Mouse (Mus musculus) forebrain, embryonic 15.5 days (tissue): ENCODE results near the gene Tom1l2. TPM values are rescaled to one million over a fixed set of nuclear protein-coding genes. Genes with fewer than 3 reads are reported as not detected.

Source experiments
- ATAC-seq: fragments of 200-750 bp; cut with Nextera tagmentation; replicated peaks from 2 replicates; pipeline ENCODE4 v1.8.0; 2017; ENCODE audit warnings: mild to moderate bottlenecking, moderate TSS enrichment, moderate library complexity
- H3K27ac ChIP-seq: fragments of 300-500 bp; sonication (generic); replicated peaks from 2 replicates; pipeline ENCODE4 v1.5.1; 2015; ENCODE audit warnings: mild to moderate bottlenecking, inconsistent platforms
- H3K27me3 ChIP-seq: fragments of 300-500 bp; sonication (generic); 2 replicates; pipeline ENCODE4 v1.6.1; 2015; ENCODE audit warnings: inconsistent platforms
- H3K36me3 ChIP-seq: fragments of 300-500 bp; sonication (generic); 2 replicates; pipeline ENCODE4 v1.6.1; 2015; ENCODE audit warnings: mild to moderate bottlenecking, inconsistent platforms
- H3K4me1 ChIP-seq: fragments of 300-500 bp; sonication (generic); 2 replicates; pipeline ENCODE4 v1.6.1; 2015; ENCODE audit warnings: inconsistent platforms
- H3K4me2 ChIP-seq: fragments of 300-500 bp; sonication (generic); replicated peaks from 2 replicates; pipeline ENCODE4 v1.6.1; 2015; ENCODE audit warnings: mild to moderate bottlenecking, inconsistent platforms
- H3K4me3 ChIP-seq: fragments of 300-500 bp; sonication (generic); 2 replicates; pipeline ENCODE4 v1.5.1; 2015; ENCODE audit warnings: mild to moderate bottlenecking, inconsistent platforms
- H3K9ac ChIP-seq: fragments of 300-500 bp; sonication (generic); replicated peaks from 2 replicates; pipeline ENCODE4 v1.6.1; 2015; ENCODE audit warnings: mild to moderate bottlenecking, inconsistent platforms
- H3K9me3 ChIP-seq: fragments of 300-500 bp; sonication (generic); 2 replicates; pipeline ENCODE4 v1.6.1; 2016; ENCODE audit warnings: inconsistent platforms
- WGBS: fragments of 180-500 bp; shearing (Covaris S2); methylation state at CpG from one replicate; pipeline ENCODE4 v1.1.7; 2015; ENCODE audit warnings: mixed read lengths; 5-methylcytosine and 5-hydroxymethylcytosine counted together
- polyA plus RNA-seq: library from polyadenylated mRNA; unstranded; fragments of >200 nt; fragmentation: Nextera tagmentation; extraction: Ambion mirVana; gene quantifications from 2 replicates; pipeline ENCODE4 v1.2.1, GENCODE M21; 2015

Gene Tom1l2
- polyA plus RNA-seq, 1 experiment from 2014 or later, result 48.7 TPM

DNA sequence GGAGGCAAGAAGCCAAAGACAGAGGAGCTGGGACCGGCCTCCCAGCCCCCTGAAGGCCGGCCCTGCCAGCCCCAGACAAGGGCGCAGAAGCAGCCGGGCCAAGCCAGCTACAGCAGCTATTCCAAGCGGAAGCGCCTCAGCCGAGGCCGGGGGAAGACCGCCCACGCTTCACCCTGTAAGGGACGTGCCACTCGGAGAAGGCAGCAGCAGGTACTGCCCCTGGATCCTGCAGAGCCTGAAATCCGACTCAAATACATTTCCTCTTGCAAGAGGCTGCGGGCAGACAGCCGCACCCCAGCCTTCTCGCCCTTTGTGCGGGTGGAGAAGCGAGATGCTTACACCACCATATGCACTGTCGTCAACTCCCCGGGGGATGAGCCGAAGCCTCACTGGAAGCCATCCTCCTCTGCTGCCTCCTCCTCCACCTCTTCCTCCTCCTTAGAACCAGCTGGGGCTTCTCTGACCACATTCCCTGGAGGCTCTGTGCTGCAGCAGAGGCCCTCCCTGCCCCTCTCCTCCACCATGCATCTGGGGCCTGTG lies 163.1 kb downstream of the Tom1l2 start:
- no peak overlapping the region for H3K4me3 ChIP-seq
- peaks cover 64% of the 10 kb centered on the region for H3K36me3 ChIP-seq
- no peak overlapping the region for H3K9ac ChIP-seq
- ATAC-seq, result no peak
- no peaks in the 10 kb centered on the region for H3K27me3 ChIP-seq
- H3K27ac ChIP-seq, result no peak overlapping the region
- peaks cover 34% of the 10 kb centered on the region for H3K4me1 ChIP-seq
- no peaks in the 10 kb centered on the region for H3K9me3 ChIP-seq
- WGBS, result 80% methylated on average over 21 of the region's 21 CpGs
- H3K4me2 ChIP-seq, result no peak overlapping the region

DNA sequence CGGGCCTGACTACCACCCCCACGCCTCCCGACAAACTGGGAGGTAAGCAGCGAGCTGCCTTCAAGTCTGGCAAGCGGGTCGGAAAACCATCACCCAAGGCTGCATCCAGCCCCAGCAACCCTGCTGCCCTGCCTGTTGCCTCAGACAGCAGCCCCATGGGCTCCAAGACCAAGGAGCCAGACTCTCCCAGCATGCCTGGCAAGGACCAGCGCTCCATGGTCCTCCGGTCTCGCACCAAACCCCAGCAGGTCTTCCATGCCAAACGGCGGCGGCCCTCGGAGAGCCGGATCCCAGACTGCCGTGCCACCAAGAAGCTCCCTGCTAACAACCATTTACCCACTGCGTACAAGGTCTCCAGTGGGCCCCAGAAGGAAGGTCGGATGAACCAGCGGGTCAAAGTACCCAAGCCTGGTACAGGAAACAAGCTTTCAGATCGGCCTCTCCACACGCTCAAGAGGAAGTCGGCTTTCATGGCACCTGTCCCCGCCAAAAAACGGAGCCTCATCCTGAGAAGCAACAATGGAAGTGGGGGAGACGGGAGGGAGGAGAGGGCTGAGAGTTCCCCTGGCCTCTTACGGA lies 164.3 kb downstream of the Tom1l2 start:
- Histone ChIP-seq H3K9me3 (no peaks in the 10 kb centered on the region), H3K4me3 (no peak overlapping the region), H3K4me2 (no peak overlapping the region), H3K27me3 (no peaks in the 10 kb centered on the region), H3K4me1 (peaks cover 40% of the 10 kb centered on the region), H3K9ac (no peak overlapping the region), H3K36me3 (peaks cover 53% of the 10 kb centered on the region), H3K27ac (no peak overlapping the region)
- ATAC-seq, result no peak
- WGBS, result 89% methylated on average over 25 of the region's 25 CpGs

DNA sequence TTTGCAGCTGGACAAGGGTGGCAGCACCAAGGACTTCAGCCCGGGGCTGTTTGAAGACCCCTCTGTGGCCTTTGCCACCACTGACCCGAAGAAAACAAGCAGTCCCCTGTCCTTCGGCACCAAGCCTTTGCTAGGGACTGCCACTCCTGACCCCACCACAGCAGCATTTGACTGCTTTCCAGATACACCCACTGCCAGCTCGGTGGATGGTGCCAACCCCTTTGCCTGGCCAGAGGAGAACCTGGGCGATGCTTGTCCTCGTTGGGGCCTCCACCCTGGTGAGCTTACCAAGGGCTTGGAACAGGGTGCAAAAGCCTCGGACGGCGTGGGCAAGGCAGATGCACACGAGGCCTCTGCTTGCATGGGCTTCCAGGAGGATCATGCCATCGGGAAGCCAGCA lies 165.6 kb downstream of the Tom1l2 start:
- Histone ChIP-seq H3K27ac (no peak overlapping the region), H3K4me1 (peaks cover 49% of the 10 kb centered on the region), H3K4me2 (no peak overlapping the region), H3K4me3 (no peak overlapping the region), H3K9me3 (no peaks in the 10 kb centered on the region), H3K9ac (no peak overlapping the region), H3K27me3 (no peaks in the 10 kb centered on the region), H3K36me3 (peaks cover 51% of the 10 kb centered on the region)
- WGBS, result 85% methylated on average over 11 of the region's 11 CpGs
- ATAC-seq, result no peak

DNA sequence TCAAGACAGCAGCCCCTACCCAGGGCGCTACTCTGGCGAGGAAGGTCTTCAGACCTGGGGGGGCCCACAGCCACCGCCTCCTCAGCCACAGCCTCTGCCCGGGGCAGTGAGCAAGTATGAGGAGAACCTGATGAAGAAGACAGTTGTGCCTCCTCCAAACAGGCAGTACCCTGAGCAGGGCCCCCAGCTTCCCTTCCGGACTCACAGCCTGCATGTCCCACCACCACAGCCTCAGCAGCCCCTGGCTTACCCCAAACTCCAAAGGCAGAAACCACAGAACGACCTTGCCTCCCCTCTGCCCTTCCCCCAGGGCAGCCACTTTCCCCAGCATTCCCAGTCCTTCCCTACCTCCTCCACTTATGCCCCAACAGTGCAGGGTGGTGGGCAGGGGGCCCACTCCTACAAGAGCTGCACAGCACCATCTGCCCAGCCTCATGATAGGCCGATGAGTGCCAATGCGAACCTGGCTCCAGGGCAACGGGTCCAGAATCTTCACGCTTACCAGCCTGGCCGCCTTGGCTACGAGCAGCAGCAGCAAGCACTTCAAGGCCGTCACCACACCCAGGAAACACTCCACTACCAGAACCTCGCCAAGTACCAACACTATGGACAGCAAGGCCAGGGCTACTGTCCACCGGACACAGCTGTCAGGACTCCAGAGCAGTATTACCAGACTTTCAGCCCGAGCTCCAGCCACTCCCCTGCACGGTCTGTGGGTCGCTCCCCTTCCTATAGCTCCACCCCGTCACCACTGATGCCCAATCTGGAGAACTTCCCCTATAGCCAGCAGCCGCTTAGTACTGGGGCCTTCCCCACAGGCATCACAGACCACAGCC lies 167.1 kb downstream of the Tom1l2 start:
- no peaks in the 10 kb centered on the region for H3K27me3 ChIP-seq
- H3K9ac ChIP-seq, result peak overlapping the region; percentile 37; the same call in 1 of the 2 replicates
- H3K36me3 ChIP-seq, result peaks cover 46% of the 10 kb centered on the region
- H3K27ac ChIP-seq, result peak overlapping the region; percentile 83
- ATAC-seq, result peak; percentile 58
- H3K4me3 ChIP-seq, result no peak overlapping the region
- WGBS, result 66% methylated on average over 20 of the region's 20 CpGs
- no peak overlapping the region for H3K4me2 ChIP-seq
- H3K4me1 ChIP-seq, result peaks cover 64% of the 10 kb centered on the region
- no peaks in the 10 kb centered on the region for H3K9me3 ChIP-seq

DNA sequence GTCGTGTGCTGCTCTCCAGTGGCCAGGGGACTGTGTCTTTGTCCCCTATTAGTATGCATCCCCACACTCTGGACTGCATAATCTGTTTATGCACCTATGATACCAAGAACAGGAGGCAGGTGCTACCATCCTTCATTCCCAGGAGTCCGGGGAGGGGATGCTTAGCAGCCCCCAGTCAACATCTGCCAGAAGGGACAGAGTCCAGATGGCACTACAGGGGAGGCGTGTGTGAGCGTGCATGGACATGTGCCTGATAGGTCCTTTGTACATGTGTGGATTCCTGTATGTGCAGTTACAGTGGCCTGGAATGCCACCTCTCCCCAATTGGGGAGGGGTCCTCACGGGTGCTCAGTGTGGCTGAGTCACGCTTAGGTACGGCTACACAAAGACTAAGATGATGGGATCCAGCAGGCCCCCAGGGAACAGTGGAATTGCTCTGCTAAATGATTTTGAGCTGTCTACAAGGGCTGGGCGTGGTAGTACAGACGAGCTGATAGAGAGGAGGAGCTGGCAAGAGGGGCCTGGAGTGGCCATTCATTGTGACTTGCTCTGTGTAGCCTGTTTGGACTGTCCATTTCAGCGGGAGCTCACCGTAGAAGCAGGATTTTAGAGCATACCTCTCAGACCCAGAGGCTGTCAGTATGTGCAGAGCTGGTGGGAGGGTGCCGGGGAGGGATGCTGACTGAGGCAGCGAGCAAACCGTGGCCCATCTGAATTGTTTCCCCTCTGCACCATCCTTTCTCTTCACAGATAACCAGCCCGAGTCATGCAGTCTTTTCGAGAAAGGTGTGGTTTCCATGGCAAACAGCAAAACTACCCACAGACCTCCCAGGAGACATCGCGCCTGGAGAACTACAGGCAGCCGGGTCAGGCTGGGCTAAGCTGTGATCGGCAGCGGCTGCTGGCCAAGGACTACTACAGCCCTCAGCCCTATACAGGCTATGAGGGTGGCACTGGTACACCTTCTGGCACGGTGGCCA lies 168.1 kb downstream of the Tom1l2 start:
- Histone ChIP-seq H3K4me3 (no peak overlapping the region), H3K4me2 (no peak overlapping the region), H3K27ac (peak overlapping the region; percentile 83), H3K9me3 (no peaks in the 10 kb centered on the region), H3K36me3 (peaks cover 36% of the 10 kb centered on the region), H3K4me1 (peaks cover 74% of the 10 kb centered on the region), H3K9ac (peak overlapping the region; percentile 37), H3K27me3 (no peaks in the 10 kb centered on the region)
- 36% methylated on average over 22 of the region's 22 CpGs for WGBS
- 0 out of 2 replicates have a peak, but pooled peaks have one; percentile 6 for ATAC-seq

DNA sequence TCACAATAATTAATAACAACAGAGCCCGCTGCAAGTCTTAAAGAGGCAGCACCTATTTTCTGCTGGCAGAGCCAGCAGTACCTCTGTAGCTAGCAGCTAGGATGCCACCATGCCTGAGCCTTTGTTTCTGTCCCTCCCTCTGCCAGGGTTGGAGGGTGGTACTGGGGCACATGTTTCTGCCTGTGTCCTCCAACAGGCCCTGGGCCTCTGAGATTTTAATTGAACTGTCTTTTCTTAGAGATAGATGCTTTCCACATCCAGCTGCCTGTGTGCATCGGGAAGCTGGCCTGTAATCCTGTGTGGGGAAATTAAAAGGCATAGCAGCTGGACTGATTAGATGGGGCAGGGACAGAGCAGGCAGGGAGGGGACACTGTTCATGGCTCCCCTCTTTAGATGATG lies 170.0 kb downstream of the Tom1l2 start:
- Histone ChIP-seq H3K9ac (peak overlapping the region; percentile 2; the same call in 1 of the 2 replicates), H3K4me2 (no peak overlapping the region), H3K9me3 (no peaks in the 10 kb centered on the region), H3K27ac (peak overlapping the region; percentile 83), H3K4me1 (peaks cover 93% of the 10 kb centered on the region), H3K27me3 (no peaks in the 10 kb centered on the region), H3K36me3 (peaks cover 17% of the 10 kb centered on the region), H3K4me3 (no peak overlapping the region)
- WGBS, result 24% methylated on average over 2 of the region's 2 CpGs
- no peak for ATAC-seq

DNA sequence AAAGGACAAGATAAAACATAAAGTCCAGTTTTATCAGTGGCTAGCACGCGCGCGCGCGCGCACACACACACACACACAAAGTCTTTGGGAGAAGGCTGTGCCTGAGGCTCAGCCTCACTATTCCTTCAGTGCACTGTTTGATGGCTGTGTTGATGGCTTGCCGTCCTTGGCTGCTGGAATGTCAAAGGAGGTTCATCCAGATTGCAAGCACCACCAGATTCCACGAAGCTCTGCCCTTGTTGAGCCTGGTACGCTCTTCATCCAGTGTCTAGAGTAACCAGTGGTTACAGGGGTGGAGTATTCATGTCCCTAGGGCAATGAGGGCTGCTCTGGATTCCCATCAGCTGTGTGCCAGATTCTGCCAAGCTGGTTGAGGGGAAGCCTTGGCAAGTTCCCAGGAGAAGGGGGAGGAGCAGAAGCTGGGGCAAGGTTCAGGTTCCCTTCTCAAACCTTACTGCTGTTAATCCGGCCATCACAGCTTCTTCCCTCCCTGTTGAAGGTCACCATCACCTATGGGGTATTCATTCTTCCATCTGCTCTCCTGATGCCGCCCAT lies 170.5 kb downstream of the Tom1l2 start:
- H3K4me3 ChIP-seq, result no peak overlapping the region
- 71% methylated on average over 12 of the region's 12 CpGs for WGBS
- peaks cover 13% of the 10 kb centered on the region for H3K36me3 ChIP-seq
- peak overlapping the region; percentile 2; the same call in 1 of the 2 replicates for H3K9ac ChIP-seq
- no peaks in the 10 kb centered on the region for H3K27me3 ChIP-seq
- H3K4me1 ChIP-seq, result peaks cover 98% of the 10 kb centered on the region
- H3K9me3 ChIP-seq, result no peaks in the 10 kb centered on the region
- no peak for ATAC-seq
- H3K4me2 ChIP-seq, result 0 out of 2 replicates have a peak overlapping the region, but pooled peaks have one; percentile 2
- H3K27ac ChIP-seq, result peak overlapping the region; percentile 83

DNA sequence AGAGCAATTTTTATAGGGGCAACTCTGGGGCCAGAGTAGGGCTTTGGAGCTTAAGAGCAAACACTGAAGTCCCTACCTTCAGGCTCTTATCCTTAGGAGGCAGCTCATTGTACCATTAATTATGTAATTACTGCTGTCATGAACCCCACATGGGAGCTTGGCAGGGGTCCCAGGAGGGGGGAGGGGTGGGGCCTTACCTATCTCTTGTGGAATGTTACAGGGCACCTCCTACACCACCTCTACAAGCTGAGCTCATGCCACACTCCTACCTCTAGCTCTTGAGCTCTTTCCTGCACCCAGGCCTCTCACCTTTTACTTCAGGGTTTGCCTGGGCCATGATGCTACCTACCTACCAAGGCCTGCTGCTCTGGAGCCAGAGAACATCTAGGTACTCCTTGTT lies 174.2 kb downstream of the Tom1l2 start:
- H3K4me3 ChIP-seq, result no peak overlapping the region
- H3K9ac ChIP-seq, result 0 out of 2 replicates have a peak overlapping the region, but pooled peaks have one; percentile 78
- H3K27ac ChIP-seq, result peak overlapping the region; percentile 100
- ATAC-seq, result no peak
- H3K9me3 ChIP-seq, result no peaks in the 10 kb centered on the region
- H3K36me3 ChIP-seq, result no peaks in the 10 kb centered on the region
- H3K4me1 ChIP-seq, result peaks cover 89% of the 10 kb centered on the region
- peak overlapping the region; percentile 92 for H3K4me2 ChIP-seq
- no peaks in the 10 kb centered on the region for H3K27me3 ChIP-seq

DNA sequence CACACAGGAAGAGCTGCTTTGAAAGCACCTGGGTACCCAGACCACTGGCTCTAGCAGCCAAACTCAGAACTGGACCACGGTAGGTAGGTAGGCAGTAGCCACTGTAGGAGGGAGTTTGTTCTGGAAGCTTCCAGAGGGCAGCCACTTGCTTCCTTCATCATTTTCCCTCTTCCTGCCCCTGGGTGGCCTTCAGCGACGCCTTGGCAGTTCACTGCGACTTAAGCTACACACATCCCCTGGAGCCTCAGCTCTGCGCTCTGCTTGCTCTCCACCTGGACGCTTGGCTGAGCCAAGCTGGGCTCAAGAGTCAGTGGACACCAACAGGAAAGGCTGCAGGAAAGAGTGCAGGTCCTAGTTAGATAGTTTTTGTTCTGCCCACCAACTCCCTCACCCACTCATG lies 174.7 kb downstream of the Tom1l2 start:
- H3K4me2 ChIP-seq, result peak overlapping the region; percentile 92
- 41% methylated on average over 6 of the region's 6 CpGs for WGBS
- no peaks in the 10 kb centered on the region for H3K9me3 ChIP-seq
- no peaks in the 10 kb centered on the region for H3K27me3 ChIP-seq
- peak overlapping the region; percentile 78 for H3K9ac ChIP-seq
- peak overlapping the region; percentile 73 for H3K4me3 ChIP-seq
- no peaks in the 10 kb centered on the region for H3K36me3 ChIP-seq
- no peak for ATAC-seq
- H3K4me1 ChIP-seq, result peaks cover 87% of the 10 kb centered on the region
- H3K27ac ChIP-seq, result peak overlapping the region; percentile 100

DNA sequence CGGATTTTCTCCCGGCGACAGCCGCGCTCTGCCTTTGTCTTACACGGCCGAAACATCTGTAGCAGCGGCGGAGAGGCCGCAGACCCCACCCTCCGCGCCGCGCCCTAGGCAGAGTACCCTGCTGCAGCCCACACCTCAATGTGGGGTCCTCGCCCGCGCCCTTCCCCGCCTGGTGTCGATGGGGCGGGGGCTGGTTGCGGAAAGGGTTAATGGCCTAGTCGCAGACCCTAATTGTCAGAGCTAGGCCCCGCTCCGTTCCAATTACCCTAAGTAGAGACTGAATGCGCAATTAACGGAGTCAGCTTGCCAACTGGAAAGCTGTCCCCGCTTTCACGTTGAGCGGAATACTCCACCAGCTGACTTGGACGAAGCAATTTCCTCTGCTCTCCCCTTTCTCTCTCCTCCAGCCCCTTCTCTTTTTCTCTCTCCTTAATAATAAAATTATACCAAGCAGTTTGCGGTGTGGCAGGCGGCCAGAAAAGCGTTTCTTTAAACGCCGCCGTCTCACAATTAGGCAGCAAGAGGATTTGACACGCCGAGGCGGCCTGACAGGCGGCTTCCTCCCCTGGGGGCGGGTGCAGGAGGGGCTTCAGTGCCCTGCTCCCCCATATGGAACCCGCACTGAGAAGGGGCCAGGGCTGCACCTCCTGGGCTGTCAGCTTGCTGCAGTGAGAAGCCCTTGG lies 175.6 kb downstream of the Tom1l2 start:
- peak overlapping the region; percentile 78 for H3K9ac ChIP-seq
- H3K4me1 ChIP-seq, result peaks cover 87% of the 10 kb centered on the region
- under 1% methylated on average over 42 of the region's 42 CpGs for WGBS
- peak overlapping the region; percentile 73 for H3K4me3 ChIP-seq
- H3K9me3 ChIP-seq, result no peaks in the 10 kb centered on the region
- H3K36me3 ChIP-seq, result no peaks in the 10 kb centered on the region
- no peaks in the 10 kb centered on the region for H3K27me3 ChIP-seq
- peak; percentile 82 for ATAC-seq
- peak overlapping the region; percentile 92 for H3K4me2 ChIP-seq
- peak overlapping the region; percentile 100 for H3K27ac ChIP-seq
